21 mouse cellular contexts compared by ENCODE assay signal in genomic region chr4:133569291-133570065, GRCm38 (mm10). TPM values are rescaled to one million over a fixed set of nuclear protein-coding genes. Genes with fewer than 3 reads are reported as not detected.
DNase-seq lines count a peak whose midpoint lies in the region; ATAC-seq and TF ChIP-seq lines count a peak whose summit lies in the region.
"Had no signal": no experiment of that assay in that cellular context is flagged by ENCODE, and none has a peak within 500 bp of the region (broad histone marks: within the 10 kb centered on the region; RNA-seq: fewer than 3 reads in every experiment).

No protein-coding gene starts in this region.

- in situ Hi-C loops in CH12.LX (cut with MboI; ENCODE audit: low pct_ligation_motif_present, low pct_unique_long_range_greater_than_20kb, low sequenced_read_pairs), result no loop called here

- H3K4me3 ChIP-seq in hindbrain, embryonic 13.5 days, result no peak overlapping the region
- H3K4me3 ChIP-seq in hindbrain, embryonic 16.5 days (ENCODE audit: low read length), result no peak overlapping the region
- H3K4me3 ChIP-seq in CH12.LX (replicated peaks in 1 of 3; ENCODE audit: low read depth in 2 of 3, low read length in 2 of 3, poor library complexity in 1 of 3), result peak overlapping the region in 2 of 3 experiments; percentile 6 to 38
- H3K4me3 ChIP-seq in kidney, embryonic 15.5 days (replicated peaks), result peak overlapping the region; percentile 6; the same call in 1 of the 2 replicates
- peak overlapping the region; percentile 7; the same call in 1 of the 2 replicates for H3K4me3 ChIP-seq in liver, embryonic 16.5 days (ENCODE audit: low read depth, low read length)
- no peak overlapping the region for H3K4me3 ChIP-seq in midbrain, embryonic 15.5 days
- H3K4me3 ChIP-seq: left cerebral cortex, adult 2 months; stomach, embryonic 15.5 days had no signal

- no peaks in the 10 kb centered on the region for H3K9me3 ChIP-seq in hindbrain, embryonic 13.5 days
- H3K9me3 ChIP-seq in hindbrain, embryonic 16.5 days (ENCODE audit: control insufficient read depth, low read length), result no peaks in the 10 kb centered on the region
- peaks cover 4% of the 10 kb centered on the region for H3K9me3 ChIP-seq in CH12.LX (replicated peaks; ENCODE audit: low read length)
- H3K9me3 ChIP-seq in kidney, embryonic 15.5 days (replicated peaks), result no peaks in the 10 kb centered on the region
- no peaks in the 10 kb centered on the region for H3K9me3 ChIP-seq in liver, embryonic 16.5 days (replicated peaks; ENCODE audit: control insufficient read depth, low read length)
- no peaks in the 10 kb centered on the region for H3K9me3 ChIP-seq in midbrain, embryonic 15.5 days
- H3K9me3 ChIP-seq: stomach, embryonic 15.5 days had no signal

- 78% methylated on average over 10 of the region's 10 CpGs for WGBS in hindbrain, embryonic 13.5 days
- WGBS in hindbrain, embryonic 16.5 days, result 77% methylated on average over 10 of the region's 10 CpGs
- 55% methylated on average over 10 of the region's 10 CpGs for WGBS in kidney, embryonic 15.5 days
- 57% methylated on average over 10 of the region's 10 CpGs for WGBS in liver, embryonic 16.5 days (ENCODE audit: insufficient replicate concordance)
- 83% methylated on average over 10 of the region's 10 CpGs for WGBS in midbrain, embryonic 15.5 days

- TF ChIP-seq CTCF in CH12.LX (conservative IDR thresholded peaks at IDR 0.05 in 1 of 2, IDR thresholded peaks at IDR 0.05 in 1 of 2; ENCODE audit: low read depth in 2 of 2, low read length in 2 of 2), result no peak

- peak; percentile 52 for DNase-seq in CH12.LX (ENCODE audit: extremely low read depth)
- DNase-seq in thymus, postnatal 4 days, result no peak
- DNase-seq: cerebellum, adult 11 months; cerebellum, postnatal 14 days; heart, postnatal 14 days; thymus, postnatal 14 days had no signal

- no peak for ATAC-seq in hindbrain, embryonic 13.5 days (ENCODE audit: low FRiP score)
- no peak for ATAC-seq in hindbrain, embryonic 16.5 days
- no peak for ATAC-seq in kidney, embryonic 15.5 days (replicated peaks; ENCODE audit: low FRiP score)
- ATAC-seq in liver, embryonic 16.5 days (ENCODE audit: low read depth), result peak; percentile 47
- ATAC-seq in midbrain, embryonic 15.5 days (replicated peaks), result no peak
- no peak for ATAC-seq in frontal cortex, adult (ENCODE audit: low TSS enrichment)
- ATAC-seq: CD4-positive, CD25-positive, alpha-beta regulatory T cell, adult 4 months had no signal

- no peak overlapping the region for H3K4me2 ChIP-seq in hindbrain, embryonic 13.5 days
- H3K4me2 ChIP-seq in hindbrain, embryonic 16.5 days (ENCODE audit: low read length), result no peak overlapping the region
- peak overlapping the region; percentile 93 for H3K4me2 ChIP-seq in CH12.LX (ENCODE audit: insufficient read depth, low read depth, poor library complexity, severe bottlenecking)
- H3K4me2 ChIP-seq in kidney, embryonic 15.5 days, result peak overlapping the region; percentile 46
- peak overlapping the region; percentile 48; the same call in 1 of the 2 replicates for H3K4me2 ChIP-seq in liver, embryonic 16.5 days (ENCODE audit: low read depth, low read length)
- no peak overlapping the region for H3K4me2 ChIP-seq in midbrain, embryonic 15.5 days
- H3K4me2 ChIP-seq: heart, embryonic 11.5 days had no signal

- H3K36me3 ChIP-seq in hindbrain, embryonic 13.5 days, result no peaks in the 10 kb centered on the region
- H3K36me3 ChIP-seq in hindbrain, embryonic 16.5 days (ENCODE audit: control insufficient read depth, insufficient read depth, low read length), result no peaks in the 10 kb centered on the region
- peaks cover 0 to 6% of the 10 kb centered on the region in 2 experiments for H3K36me3 ChIP-seq in CH12.LX (replicated peaks in 1 of 2; ENCODE audit: control insufficient read depth in 1 of 2, insufficient read depth in 1 of 2, low read length in 1 of 2)
- H3K36me3 ChIP-seq in kidney, embryonic 15.5 days, result no peaks in the 10 kb centered on the region
- H3K36me3 ChIP-seq in liver, embryonic 16.5 days (ENCODE audit: control insufficient read depth, insufficient read depth), result no peaks in the 10 kb centered on the region
- H3K36me3 ChIP-seq in midbrain, embryonic 15.5 days (replicated peaks), result no peaks in the 10 kb centered on the region
- H3K36me3 ChIP-seq: stomach, embryonic 15.5 days had no signal

- no peak for TF ChIP-seq EP300 in CH12.LX (IDR thresholded peaks at IDR 0.05; ENCODE audit: low read length)

- peak overlapping the region; percentile 21; the same call in 1 of the 2 replicates for H3K9ac ChIP-seq in hindbrain, embryonic 13.5 days
- H3K9ac ChIP-seq in hindbrain, embryonic 16.5 days (ENCODE audit: low read depth, low read length), result no peak overlapping the region
- peak overlapping the region; percentile 81 for H3K9ac ChIP-seq in CH12.LX (ENCODE audit: insufficient read depth, low read depth)
- H3K9ac ChIP-seq in kidney, embryonic 15.5 days, result 0 out of 2 replicates have a peak overlapping the region, but pooled peaks have one; percentile 31
- no peak overlapping the region for H3K9ac ChIP-seq in liver, embryonic 16.5 days (ENCODE audit: low read depth, low read length)
- H3K9ac ChIP-seq in midbrain, embryonic 15.5 days, result no peak overlapping the region
- H3K9ac ChIP-seq: stomach, embryonic 15.5 days had no signal

- TF ChIP-seq POLR2A in CH12.LX (IDR thresholded peaks at IDR 0.05; ENCODE audit: low read depth, low read length), result no peak

- TF ChIP-seq RAD21 in CH12.LX (IDR thresholded peaks at IDR 0.05; ENCODE audit: low read depth, low read length), result no peak

- dilution Hi-C loops in CH12.LX (cut with MboI; ENCODE audit: extremely low pct_ligation_motif_present, extremely low pct_unique_long_range_greater_than_20kb, low sequenced_read_pairs), result no loop called here

- H3K27ac ChIP-seq in hindbrain, embryonic 13.5 days, result no peak overlapping the region
- H3K27ac ChIP-seq in hindbrain, embryonic 16.5 days (ENCODE audit: low read depth, low read length), result no peak overlapping the region
- peak overlapping the region; percentile 56 for H3K27ac ChIP-seq in CH12.LX (ENCODE audit: insufficient read depth, low read depth)
- H3K27ac ChIP-seq in kidney, embryonic 15.5 days, result peak overlapping the region; percentile 37; the same call in 1 of the 2 replicates
- peak overlapping the region; percentile 78 for H3K27ac ChIP-seq in liver, embryonic 16.5 days (ENCODE audit: low read length)
- H3K27ac ChIP-seq in midbrain, embryonic 15.5 days, result no peak overlapping the region
- H3K27ac ChIP-seq: left cerebral cortex, adult 2 months; stomach, embryonic 15.5 days had no signal

- no peaks in the 10 kb centered on the region for H3K79me2 ChIP-seq in CH12.LX (replicated peaks; ENCODE audit: control insufficient read depth, extremely low read depth, insufficient read depth, poor library complexity, severe bottlenecking)

- no peaks in the 10 kb centered on the region; the same call in 1 of the 2 replicates for H3K27me3 ChIP-seq in hindbrain, embryonic 13.5 days
- no peaks in the 10 kb centered on the region for H3K27me3 ChIP-seq in hindbrain, embryonic 16.5 days (replicated peaks; ENCODE audit: control insufficient read depth, insufficient read depth, low read length)
- no peaks in the 10 kb centered on the region for H3K27me3 ChIP-seq in CH12.LX (replicated peaks)
- no peaks in the 10 kb centered on the region for H3K27me3 ChIP-seq in kidney, embryonic 15.5 days
- H3K27me3 ChIP-seq in liver, embryonic 16.5 days (ENCODE audit: control insufficient read depth, insufficient read depth, low read depth, low read length), result no peaks in the 10 kb centered on the region
- H3K27me3 ChIP-seq in midbrain, embryonic 15.5 days (replicated peaks), result no peaks in the 10 kb centered on the region
- H3K27me3 ChIP-seq: stomach, embryonic 15.5 days had no signal

- no peaks in the 10 kb centered on the region for H3K4me1 ChIP-seq in hindbrain, embryonic 13.5 days (replicated peaks)
- H3K4me1 ChIP-seq in hindbrain, embryonic 16.5 days (ENCODE audit: control insufficient read depth, insufficient read depth, low read depth, low read length), result no peaks in the 10 kb centered on the region
- H3K4me1 ChIP-seq in CH12.LX (ENCODE audit: control insufficient read depth in 1 of 2, insufficient read depth in 2 of 2), result peaks cover 0 to 11% of the 10 kb centered on the region in 2 experiments; a peak in 2 of 4 replicates
- H3K4me1 ChIP-seq in kidney, embryonic 15.5 days, result peaks cover 11% of the 10 kb centered on the region
- peaks cover 6% of the 10 kb centered on the region; the same call in 1 of the 2 replicates for H3K4me1 ChIP-seq in liver, embryonic 16.5 days (ENCODE audit: control insufficient read depth, low read depth, low read length)
- H3K4me1 ChIP-seq in midbrain, embryonic 15.5 days, result no peaks in the 10 kb centered on the region
- H3K4me1 ChIP-seq: stomach, embryonic 15.5 days had no signal

RNA-seq across cellular contexts. Expression of gene Gpatch3, which starts 5.1 kb away (rescaled TPM):
- 6.7 and 8.3 TPM in 2 replicates for polyA plus RNA-seq in hindbrain, embryonic 13.5 days (2015; fragmentation: Nextera tagmentation; extraction: Ambion mirVana)
- 5.9 and 7.6 TPM in 2 replicates for polyA plus RNA-seq in hindbrain, embryonic 16.5 days (2015; fragmentation: Nextera tagmentation; extraction: Ambion mirVana)
- 10.8 and 15.7 TPM in 2 replicates for total RNA-seq in CH12.LX (2012; rRNA removed)
- total RNA-seq in CH12.LX (2014; rRNA removed), result 7.2 and 9.7 TPM in 2 replicates
- 20.9 and 26.1 TPM in 2 replicates for polyA plus RNA-seq in CH12.LX (2012; ENCODE audit: insufficient read length, low read depth)
- 7.4 and 7.8 TPM in 2 replicates for polyA plus RNA-seq in kidney, embryonic 15.5 days (2015; fragmentation: Nextera tagmentation; extraction: Ambion mirVana)
- 2.9 and 3.2 TPM in 2 replicates for polyA plus RNA-seq in liver, embryonic 16.5 days (2015; fragmentation: Nextera tagmentation; extraction: Ambion mirVana)
- polyA plus RNA-seq in midbrain, embryonic 15.5 days (2015; fragmentation: Nextera tagmentation; extraction: Ambion mirVana), result 8.1 and 9.1 TPM in 2 replicates

RNA-seq across cellular contexts. Expression of gene Gpn2, which starts 14.7 kb away (rescaled TPM):
- 17.7 and 22.2 TPM in 2 replicates for polyA plus RNA-seq in hindbrain, embryonic 13.5 days (2015; fragmentation: Nextera tagmentation; extraction: Ambion mirVana)
- polyA plus RNA-seq in hindbrain, embryonic 16.5 days (2015; fragmentation: Nextera tagmentation; extraction: Ambion mirVana), result 16.6 and 16.9 TPM in 2 replicates
- total RNA-seq in CH12.LX (2012; rRNA removed) (36.2 and 37.4 TPM in 2 replicates), CH12.LX (2014; rRNA removed) (30.0 and 35.9 TPM in 2 replicates)
- 34.1 and 36.8 TPM in 2 replicates for polyA plus RNA-seq in CH12.LX (2012; ENCODE audit: insufficient read length, low read depth)
- 19.8 and 20.3 TPM in 2 replicates for polyA plus RNA-seq in kidney, embryonic 15.5 days (2015; fragmentation: Nextera tagmentation; extraction: Ambion mirVana)
- 6.5 and 8.6 TPM in 2 replicates for polyA plus RNA-seq in liver, embryonic 16.5 days (2015; fragmentation: Nextera tagmentation; extraction: Ambion mirVana)
- 18.2 and 21.2 TPM in 2 replicates for polyA plus RNA-seq in midbrain, embryonic 15.5 days (2015; fragmentation: Nextera tagmentation; extraction: Ambion mirVana)

RNA-seq across cellular contexts. Expression of gene Nr0b2, which starts 16.3 kb away (rescaled TPM):
- not detected in 2 replicates for polyA plus RNA-seq in hindbrain, embryonic 13.5 days (2015; fragmentation: Nextera tagmentation; extraction: Ambion mirVana)
- polyA plus RNA-seq in hindbrain, embryonic 16.5 days (2015; fragmentation: Nextera tagmentation; extraction: Ambion mirVana), result 0.36 TPM in 1 of 2 replicates, not detected in the other
- total RNA-seq in CH12.LX (2012; rRNA removed), result not detected in 2 replicates
- total RNA-seq in CH12.LX (2014; rRNA removed), result not detected in 2 replicates
- polyA plus RNA-seq in CH12.LX (2012; ENCODE audit: insufficient read length, low read depth), result not detected in 2 replicates
- 0.44 and 0.64 TPM in 2 replicates for polyA plus RNA-seq in kidney, embryonic 15.5 days (2015; fragmentation: Nextera tagmentation; extraction: Ambion mirVana)
- 0.49 and 0.90 TPM in 2 replicates for polyA plus RNA-seq in liver, embryonic 16.5 days (2015; fragmentation: Nextera tagmentation; extraction: Ambion mirVana)
- 0.15 TPM in 1 of 2 replicates, not detected in the other for polyA plus RNA-seq in midbrain, embryonic 15.5 days (2015; fragmentation: Nextera tagmentation; extraction: Ambion mirVana)
- total RNA-seq: gastrocnemius, postnatal 4 days; left cerebral cortex, adult 2 months; midbrain, postnatal 0 days had no signal
- polyA plus RNA-seq: brain, embryonic 14.5 days; limb, embryonic 11.5 days; midbrain, postnatal 0 days; neural tube, embryonic 11.5 days had no signal

RNA-seq across cellular contexts. Expression of gene Nudc, which starts 23.7 kb away (rescaled TPM):
- polyA plus RNA-seq in hindbrain, embryonic 13.5 days (2015; fragmentation: Nextera tagmentation; extraction: Ambion mirVana), result 256 and 265 TPM in 2 replicates
- 246 and 265 TPM in 2 replicates for polyA plus RNA-seq in hindbrain, embryonic 16.5 days (2015; fragmentation: Nextera tagmentation; extraction: Ambion mirVana)
- 408 and 453 TPM in 2 replicates for total RNA-seq in CH12.LX (2012; rRNA removed)
- total RNA-seq in CH12.LX (2014; rRNA removed), result 199 and 206 TPM in 2 replicates
- polyA plus RNA-seq in CH12.LX (2012; ENCODE audit: insufficient read length, low read depth), result 718 and 764 TPM in 2 replicates
- 334 and 359 TPM in 2 replicates for polyA plus RNA-seq in kidney, embryonic 15.5 days (2015; fragmentation: Nextera tagmentation; extraction: Ambion mirVana)
- 93.7 and 98.3 TPM in 2 replicates for polyA plus RNA-seq in liver, embryonic 16.5 days (2015; fragmentation: Nextera tagmentation; extraction: Ambion mirVana)
- 246 and 255 TPM in 2 replicates for polyA plus RNA-seq in midbrain, embryonic 15.5 days (2015; fragmentation: Nextera tagmentation; extraction: Ambion mirVana)

RNA-seq across cellular contexts. Expression of gene Sfn, which starts 32.5 kb away (rescaled TPM):
- 2.8 and 4.1 TPM in 2 replicates for polyA plus RNA-seq in hindbrain, embryonic 13.5 days (2015; fragmentation: Nextera tagmentation; extraction: Ambion mirVana)
- polyA plus RNA-seq in hindbrain, embryonic 16.5 days (2015; fragmentation: Nextera tagmentation; extraction: Ambion mirVana), result 2.1 and 2.2 TPM in 2 replicates
- total RNA-seq in CH12.LX (2012; rRNA removed), result 0.97 and 1.0 TPM in 2 replicates
- total RNA-seq in CH12.LX (2014; rRNA removed), result 0.61 and 1.1 TPM in 2 replicates
- polyA plus RNA-seq in CH12.LX (2012; ENCODE audit: insufficient read length, low read depth), result 2.0 and 2.8 TPM in 2 replicates
- 9.8 and 13.3 TPM in 2 replicates for polyA plus RNA-seq in kidney, embryonic 15.5 days (2015; fragmentation: Nextera tagmentation; extraction: Ambion mirVana)
- 0.27 and 0.61 TPM in 2 replicates for polyA plus RNA-seq in liver, embryonic 16.5 days (2015; fragmentation: Nextera tagmentation; extraction: Ambion mirVana)
- polyA plus RNA-seq in midbrain, embryonic 15.5 days (2015; fragmentation: Nextera tagmentation; extraction: Ambion mirVana), result 1.2 and 3.4 TPM in 2 replicates

Comparison
In these comparisons a context has a peak if more than half of its experiments do, and no peak if none do; other contexts are left out.
1. H3K9ac ChIP-seq: peak in hindbrain, embryonic 13.5 days (single experiment), CH12.LX (single experiment) and kidney, embryonic 15.5 days (single experiment); none in hindbrain, embryonic 16.5 days (single experiment), liver, embryonic 16.5 days (single experiment) and midbrain, embryonic 15.5 days (single experiment).
2. H3K27ac ChIP-seq: peak in CH12.LX (single experiment), kidney, embryonic 15.5 days (single experiment) and liver, embryonic 16.5 days (single experiment); none in hindbrain, embryonic 13.5 days (single experiment), hindbrain, embryonic 16.5 days (single experiment) and midbrain, embryonic 15.5 days (single experiment).
3. H3K4me2 ChIP-seq: peak in CH12.LX (single experiment), kidney, embryonic 15.5 days (single experiment) and liver, embryonic 16.5 days (single experiment); none in hindbrain, embryonic 13.5 days (single experiment), hindbrain, embryonic 16.5 days (single experiment) and midbrain, embryonic 15.5 days (single experiment).
4. H3K4me3 ChIP-seq: peak in CH12.LX (2 of 3), kidney, embryonic 15.5 days (single experiment) and liver, embryonic 16.5 days (single experiment); none in hindbrain, embryonic 13.5 days (single experiment), hindbrain, embryonic 16.5 days (single experiment) and midbrain, embryonic 15.5 days (single experiment).